ENCODE assay signal across 17 mouse cellular contexts in genomic region chr1:62875631-62876030, GRCm38 (mm10).
DNase-seq lines count a peak whose midpoint lies in the region; ATAC-seq lines count a peak whose summit lies in the region.
"Had no signal": no experiment of that assay in that cellular context is flagged by ENCODE, and none has a peak within 500 bp of the region (broad histone marks: within the 10 kb centered on the region; RNA-seq: fewer than 3 reads in every experiment).

No protein-coding gene starts in this region.

- ATAC-seq in hematopoietic stem cell, adult 5-6 weeks (replicated peaks in 1 of 2; ENCODE audit: insufficient read depth in 1 of 2, low FRiP score in 2 of 2, low TSS enrichment in 1 of 2, low read depth in 1 of 2, poor library complexity in 2 of 2, severe bottlenecking in 2 of 2) = peak; percentile 62 to 79
- ATAC-seq in neutrophil, adult 5-6 weeks (ENCODE audit: extremely low read depth, insufficient number of reproducible peaks, low FRiP score, poor library complexity, severe bottlenecking) = peak; percentile 45; the same call in 1 of the 2 replicates
- ATAC-seq: forebrain, embryonic 13.5 days; hindbrain, postnatal 0 days; midbrain, embryonic 15.5 days had no signal

- DNase-seq in spleen, adult 12 weeks (ENCODE audit: low spot score) = peak; percentile 0
- no peak for DNase-seq in spleen, postnatal 14 days (ENCODE audit: low spot score in 2 of 2)
- DNase-seq in thymus, postnatal 4 days = peak; percentile 30
- no peak for DNase-seq in gastrocnemius, adult 18-20 months (ENCODE audit: low spot score)
- DNase-seq in lung, postnatal 25 days (ENCODE audit: low spot score) = no peak
- DNase-seq in gastrocnemius, adult 8-10 months (ENCODE audit: low spot score in 2 of 2) = no peak
- DNase-seq: cerebellum, postnatal 14 days; heart, postnatal 36 days; kidney, adult 8-10 months; kidney, postnatal 36 days; lung, adult 18-20 months; right cerebral cortex, postnatal 25 days had no signal

Comparison
In these comparisons a context has a peak if more than half of its experiments do, and no peak if none do; other contexts are left out.
1. DNase-seq: peak in spleen, adult 12 weeks (single experiment) and thymus, postnatal 4 days (single experiment); none in spleen, postnatal 14 days (0 of 2), gastrocnemius, adult 18-20 months (single experiment), lung, postnatal 25 days (single experiment) and gastrocnemius, adult 8-10 months (0 of 2).